In genomic region chr12:51543402-51543960, GRCm38 (mm10) we compare ENCODE assay signal across 14 mouse cellular contexts. TPM values are rescaled to one million over a fixed set of nuclear protein-coding genes. Genes with fewer than 3 reads are reported as not detected.
"Had no signal": no experiment of that assay in that cellular context is flagged by ENCODE, and none has a peak within 500 bp of the region (broad histone marks: within the 10 kb centered on the region; RNA-seq: fewer than 3 reads in every experiment).

No protein-coding gene starts in this region.

- H3K9me3 ChIP-seq: limb, embryonic 15.5 days; neural tube, embryonic 13.5 days had no signal

- H3K4me3 ChIP-seq: left cerebral cortex, adult 2 months; limb, embryonic 15.5 days; neural tube, embryonic 13.5 days had no signal

- DNase-seq: kidney, adult 8-10 months; kidney, postnatal 25 days; lung, adult 18-20 months; lung, postnatal 10 days; lung, postnatal 4 days; midbrain, embryonic 14.5 days; right cerebral cortex, adult 18-20 months; right cerebral cortex, postnatal 25 days; thymus, postnatal 36 days had no signal

- H3K4me2 ChIP-seq: limb, embryonic 15.5 days; neural tube, embryonic 13.5 days had no signal

- H3K36me3 ChIP-seq: limb, embryonic 15.5 days; neural tube, embryonic 13.5 days had no signal

- H3K27ac ChIP-seq: left cerebral cortex, adult 2 months; limb, embryonic 15.5 days; liver, embryonic 14.5 days; neural tube, embryonic 13.5 days had no signal

- H3K4me1 ChIP-seq: limb, embryonic 15.5 days; neural tube, embryonic 13.5 days had no signal

- H3K9ac ChIP-seq: limb, embryonic 15.5 days; liver, embryonic 14.5 days; neural tube, embryonic 13.5 days had no signal

- H3K27me3 ChIP-seq: limb, embryonic 15.5 days; neural tube, embryonic 13.5 days had no signal

RNA-seq across cellular contexts. Expression of gene Coch, which starts 49.7 kb away (rescaled TPM):
- total RNA-seq: monocyte, adult 5-6 weeks had no signal
